14 mouse cellular contexts compared by ENCODE assay signal in genomic region chr15:98606051-98606536, GRCm38 (mm10). TPM values are rescaled to one million over a fixed set of nuclear protein-coding genes. Genes with fewer than 3 reads are reported as not detected.
A peak's percentile ranks its signal among the peaks of the same experiment; 100 is the strongest.
DNase-seq lines count a peak whose midpoint lies in the region; ATAC-seq and TF ChIP-seq lines count a peak whose summit lies in the region.
"Had no signal": no experiment of that assay in that cellular context is flagged by ENCODE, and none has a peak within 500 bp of the region (broad histone marks: within the 10 kb centered on the region; RNA-seq: fewer than 3 reads in every experiment).

No protein-coding gene starts in this region.

- DNase-seq in kidney, postnatal 36 days = no peak
- peak; percentile 84 for DNase-seq in c-Kit-positive CD71-positive TER-119-positive erythroid progenitor cells, embryonic 14.5 days (ENCODE audit: low spot score)
- DNase-seq in heart, postnatal 0 days (ENCODE audit: low spot score) = peak; percentile 89
- DNase-seq in layer of hippocampus, adult 18-20 months (ENCODE audit: low spot score in 2 of 2) = no peak
- no peak for DNase-seq in adrenal gland, postnatal 25 days
- DNase-seq in forebrain, postnatal 0 days = no peak
- DNase-seq: cerebellum, adult 18-20 months; midbrain, embryonic 14.5 days; retina, postnatal 1 day had no signal

- H3K9ac ChIP-seq in kidney, embryonic 15.5 days = no peak overlapping the region
- H3K9ac ChIP-seq in heart, postnatal 0 days (replicated peaks; ENCODE audit: low read depth, low read length) = peak overlapping the region; percentile 89
- H3K9ac ChIP-seq in forebrain, postnatal 0 days = no peak overlapping the region

- H3K9me3 ChIP-seq in kidney, embryonic 15.5 days (replicated peaks) = no peaks in the 10 kb centered on the region
- H3K9me3 ChIP-seq in heart, postnatal 0 days (replicated peaks; ENCODE audit: control insufficient read depth, low read length) = no peaks in the 10 kb centered on the region
- no peaks in the 10 kb centered on the region for H3K9me3 ChIP-seq in megakaryocyte, embryonic 14.5 days
- H3K9me3 ChIP-seq in forebrain, postnatal 0 days (ENCODE audit: low read length) = no peaks in the 10 kb centered on the region
- H3K9me3 ChIP-seq: embryonic facial prominence, embryonic 13.5 days; hindbrain, embryonic 13.5 days had no signal

- 79% methylated on average over 12 of the region's 12 CpGs for WGBS in kidney, embryonic 15.5 days
- WGBS in heart, postnatal 0 days = 12% methylated on average over 12 of the region's 12 CpGs
- WGBS in forebrain, postnatal 0 days = 88% methylated on average over 12 of the region's 12 CpGs

- ATAC-seq in kidney, embryonic 15.5 days (replicated peaks; ENCODE audit: low FRiP score) = no peak
- ATAC-seq in heart, postnatal 0 days (ENCODE audit: insufficient read depth, low read depth) = peak; percentile 10; the same call in 1 of the 2 replicates
- no peak for ATAC-seq in forebrain, postnatal 0 days

- peak overlapping the region; percentile 81 for H3K4me3 ChIP-seq in kidney, embryonic 15.5 days (replicated peaks)
- H3K4me3 ChIP-seq in heart, postnatal 0 days (ENCODE audit: low read depth, low read length) = peak overlapping the region; percentile 78
- H3K4me3 ChIP-seq in megakaryocyte, embryonic 14.5 days (replicated peaks) = peak overlapping the region; percentile 96
- no peak overlapping the region for H3K4me3 ChIP-seq in forebrain, postnatal 0 days (ENCODE audit: low read depth, low read length)
- H3K4me3 ChIP-seq: embryonic facial prominence, embryonic 13.5 days; hindbrain, embryonic 13.5 days had no signal

- peak; percentile 79 for TF ChIP-seq EP300 in heart, postnatal 0 days (IDR thresholded peaks at IDR 0.05; ENCODE audit: low read depth)

- no peak for TF ChIP-seq CTCF in heart, postnatal 0 days (IDR thresholded peaks at IDR 0.05; ENCODE audit: low read depth)
- TF ChIP-seq CTCF in forebrain, postnatal 0 days (IDR thresholded peaks at IDR 0.05; ENCODE audit: low read depth) = no peak

- no peaks in the 10 kb centered on the region for H3K27me3 ChIP-seq in kidney, embryonic 15.5 days
- H3K27me3 ChIP-seq in heart, postnatal 0 days (ENCODE audit: control insufficient read depth, insufficient read depth, low read length) = no peaks in the 10 kb centered on the region
- H3K27me3 ChIP-seq in megakaryocyte, embryonic 14.5 days (replicated peaks) = peaks cover 54% of the 10 kb centered on the region
- H3K27me3 ChIP-seq in forebrain, postnatal 0 days (ENCODE audit: insufficient read depth, low read length) = no peaks in the 10 kb centered on the region
- H3K27me3 ChIP-seq: embryonic facial prominence, embryonic 13.5 days; hindbrain, embryonic 13.5 days had no signal

- H3K36me3 ChIP-seq in kidney, embryonic 15.5 days = peaks cover 35% of the 10 kb centered on the region
- H3K36me3 ChIP-seq in heart, postnatal 0 days (replicated peaks; ENCODE audit: control insufficient read depth, insufficient read depth, low read length) = peaks cover 14% of the 10 kb centered on the region
- peaks cover 39% of the 10 kb centered on the region for H3K36me3 ChIP-seq in megakaryocyte, embryonic 14.5 days (replicated peaks; ENCODE audit: low read length)
- H3K36me3 ChIP-seq in forebrain, postnatal 0 days (ENCODE audit: insufficient read depth) = peaks cover 26% of the 10 kb centered on the region

- H3K27ac ChIP-seq in kidney, embryonic 15.5 days = 0 out of 2 replicates have a peak overlapping the region, but pooled peaks have one; percentile 43
- peak overlapping the region; percentile 97 for H3K27ac ChIP-seq in heart, postnatal 0 days (ENCODE audit: low read depth)
- no peak overlapping the region for H3K27ac ChIP-seq in forebrain, postnatal 0 days (ENCODE audit: low read depth, low read length)
- H3K27ac ChIP-seq: embryonic facial prominence, embryonic 13.5 days; hindbrain, embryonic 13.5 days had no signal

- H3K4me1 ChIP-seq in kidney, embryonic 15.5 days = peaks cover 86% of the 10 kb centered on the region
- H3K4me1 ChIP-seq in heart, postnatal 0 days (ENCODE audit: control insufficient read depth, insufficient read depth) = peaks cover 41% of the 10 kb centered on the region
- H3K4me1 ChIP-seq in megakaryocyte, embryonic 14.5 days = peaks cover 89% of the 10 kb centered on the region
- peaks cover 12% of the 10 kb centered on the region for H3K4me1 ChIP-seq in forebrain, postnatal 0 days (ENCODE audit: insufficient read depth)

- peak overlapping the region; percentile 93 for H3K4me2 ChIP-seq in kidney, embryonic 15.5 days
- peak overlapping the region; percentile 86 for H3K4me2 ChIP-seq in heart, postnatal 0 days (ENCODE audit: low read depth, low read length)
- no peak overlapping the region for H3K4me2 ChIP-seq in forebrain, postnatal 0 days (ENCODE audit: low read depth)
- H3K4me2 ChIP-seq: embryonic facial prominence, embryonic 13.5 days had no signal

RNA-seq across cellular contexts. Expression of gene Adcy6, which starts 3.8 kb away (rescaled TPM):
- polyA plus RNA-seq in kidney, embryonic 15.5 days (2015; fragmentation: Nextera tagmentation; extraction: Ambion mirVana) = 23.6 and 25.4 TPM in 2 replicates
- 200 and 216 TPM in 2 replicates for total RNA-seq in heart, postnatal 0 days (2014; rRNA removed; ENCODE audit: low replicate concordance)
- polyA plus RNA-seq in heart, postnatal 0 days (2015; fragmentation: Nextera tagmentation; extraction: Ambion mirVana) = 29.2 and 33.5 TPM in 2 replicates
- 2.1 and 9.3 TPM in 2 replicates for polyA plus RNA-seq in megakaryocyte, embryonic 14.5 days (2012; ENCODE audit: insufficient read depth, low replicate concordance)
- 10 to 100 TPM; 46.5 to 48.2 TPM for total RNA-seq in layer of hippocampus, adult 18-20 months (2021)
- 42.7 and 48.9 TPM in 2 replicates for total RNA-seq in adrenal gland, postnatal 25 days (2021)
- 39.2 and 42.3 TPM in 2 replicates for total RNA-seq in forebrain, postnatal 0 days (2014; rRNA removed)
- 1.9 and 5.4 TPM in 2 replicates for polyA plus RNA-seq in forebrain, postnatal 0 days (2015; fragmentation: Nextera tagmentation; extraction: Ambion mirVana)

RNA-seq across cellular contexts. Expression of gene Cacnb3, which starts 24.5 kb away (rescaled TPM):
- polyA plus RNA-seq in kidney, embryonic 15.5 days (2015; fragmentation: Nextera tagmentation; extraction: Ambion mirVana) = 29.8 and 36.6 TPM in 2 replicates
- total RNA-seq in heart, postnatal 0 days (2014; rRNA removed; ENCODE audit: low replicate concordance) = 15.6 and 19.4 TPM in 2 replicates
- 5.7 and 6.1 TPM in 2 replicates for polyA plus RNA-seq in heart, postnatal 0 days (2015; fragmentation: Nextera tagmentation; extraction: Ambion mirVana)
- polyA plus RNA-seq in megakaryocyte, embryonic 14.5 days (2012; ENCODE audit: insufficient read depth, low replicate concordance) = 0.46 TPM in 1 of 2 replicates, not detected in the other
- total RNA-seq in layer of hippocampus, adult 18-20 months (2021) = 100 to 1,000 TPM; 217 to 222 TPM
- 12.6 and 14.3 TPM in 2 replicates for total RNA-seq in adrenal gland, postnatal 25 days (2021)
- 191 and 201 TPM in 2 replicates for total RNA-seq in forebrain, postnatal 0 days (2014; rRNA removed)
- 133 and 139 TPM in 2 replicates for polyA plus RNA-seq in forebrain, postnatal 0 days (2015; fragmentation: Nextera tagmentation; extraction: Ambion mirVana)

RNA-seq across cellular contexts. Expression of gene 4930415O20Rik, which starts 35.3 kb away (rescaled TPM):
- polyA plus RNA-seq in kidney, embryonic 15.5 days (2015; fragmentation: Nextera tagmentation; extraction: Ambion mirVana) = 0.76 TPM in 1 of 2 replicates, not detected in the other
- total RNA-seq in heart, postnatal 0 days (2014; rRNA removed; ENCODE audit: low replicate concordance) = not detected in 2 replicates
- polyA plus RNA-seq in heart, postnatal 0 days (2015; fragmentation: Nextera tagmentation; extraction: Ambion mirVana) = 0.30 TPM in 1 of 2 replicates, not detected in the other
- polyA plus RNA-seq in megakaryocyte, embryonic 14.5 days (2012; ENCODE audit: insufficient read depth, low replicate concordance) = not detected in 2 replicates
- total RNA-seq in layer of hippocampus, adult 18-20 months (2021) = not detected
- not detected in 2 replicates for total RNA-seq in adrenal gland, postnatal 25 days (2021)
- not detected in 2 replicates for total RNA-seq in forebrain, postnatal 0 days (2014; rRNA removed)
- polyA plus RNA-seq in forebrain, postnatal 0 days (2015; fragmentation: Nextera tagmentation; extraction: Ambion mirVana) = 0.51 TPM in 1 of 2 replicates, not detected in the other
- total RNA-seq: CH12.LX had no signal
- polyA plus RNA-seq: embryonic facial prominence, embryonic 13.5 days; hindbrain, embryonic 13.5 days; midbrain, embryonic 14.5 days had no signal

RNA-seq across cellular contexts. Expression of gene Ccnt1, which starts 35.4 kb away (rescaled TPM):
- polyA plus RNA-seq in kidney, embryonic 15.5 days (2015; fragmentation: Nextera tagmentation; extraction: Ambion mirVana) = 61.0 and 66.4 TPM in 2 replicates
- total RNA-seq in heart, postnatal 0 days (2014; rRNA removed; ENCODE audit: low replicate concordance) = 20.0 and 32.8 TPM in 2 replicates
- polyA plus RNA-seq in heart, postnatal 0 days (2015; fragmentation: Nextera tagmentation; extraction: Ambion mirVana) = 21.4 and 22.3 TPM in 2 replicates
- polyA plus RNA-seq in megakaryocyte, embryonic 14.5 days (2012; ENCODE audit: insufficient read depth, low replicate concordance) = 1.4 and 5.1 TPM in 2 replicates
- total RNA-seq in layer of hippocampus, adult 18-20 months (2021) = 10 to 100 TPM; 39.6 to 43.9 TPM
- total RNA-seq in adrenal gland, postnatal 25 days (2021) = 52.2 and 55.9 TPM in 2 replicates
- 51.1 and 52.0 TPM in 2 replicates for total RNA-seq in forebrain, postnatal 0 days (2014; rRNA removed)
- polyA plus RNA-seq in forebrain, postnatal 0 days (2015; fragmentation: Nextera tagmentation; extraction: Ambion mirVana) = 35.5 and 47.0 TPM in 2 replicates

RNA-seq across cellular contexts. Expression of gene Ddx23, which starts 56.6 kb away (rescaled TPM):
- 23.1 and 23.7 TPM in 2 replicates for polyA plus RNA-seq in kidney, embryonic 15.5 days (2015; fragmentation: Nextera tagmentation; extraction: Ambion mirVana)
- total RNA-seq in heart, postnatal 0 days (2014; rRNA removed; ENCODE audit: low replicate concordance) = 25.1 and 32.7 TPM in 2 replicates
- polyA plus RNA-seq in heart, postnatal 0 days (2015; fragmentation: Nextera tagmentation; extraction: Ambion mirVana) = 11.8 and 12.9 TPM in 2 replicates
- polyA plus RNA-seq in megakaryocyte, embryonic 14.5 days (2012; ENCODE audit: insufficient read depth, low replicate concordance) = 49.7 and 71.3 TPM in 2 replicates
- 100 to 1,000 TPM in 1 of 2 experiments, 10 to 100 TPM in 1; 89.8 to 108 TPM for total RNA-seq in layer of hippocampus, adult 18-20 months (2021)
- 76.1 and 88.7 TPM in 2 replicates for total RNA-seq in adrenal gland, postnatal 25 days (2021)
- 54.9 and 70.6 TPM in 2 replicates for total RNA-seq in forebrain, postnatal 0 days (2014; rRNA removed)
- polyA plus RNA-seq in forebrain, postnatal 0 days (2015; fragmentation: Nextera tagmentation; extraction: Ambion mirVana) = 11.9 and 13.8 TPM in 2 replicates

Comparison
In these comparisons a context has a peak if more than half of its experiments do, and no peak if none do; other contexts are left out.
1. DNase-seq: peak in c-Kit-positive CD71-positive TER-119-positive erythroid progenitor cells, embryonic 14.5 days (single experiment) and heart, postnatal 0 days (single experiment); none in kidney, postnatal 36 days (0 of 2), layer of hippocampus, adult 18-20 months (0 of 2), adrenal gland, postnatal 25 days (single experiment) and forebrain, postnatal 0 days (single experiment).